In genomic region chr2:31271071-31271470, GRCm38 (mm10) we compare ENCODE assay signal across 13 mouse cellular contexts. TPM values are rescaled to one million over a fixed set of nuclear protein-coding genes. Genes with fewer than 3 reads are reported as not detected.
A peak's percentile ranks its signal among the peaks of the same experiment; 100 is the strongest.
DNase-seq lines count a peak whose midpoint lies in the region; TF ChIP-seq lines count a peak whose summit lies in the region.
"Had no signal": no experiment of that assay in that cellular context is flagged by ENCODE, and none has a peak within 500 bp of the region (broad histone marks: within the 10 kb centered on the region; RNA-seq: fewer than 3 reads in every experiment).

No protein-coding gene starts in this region.

- H3K4me3 ChIP-seq in layer of hippocampus, adult 2 months = no peak overlapping the region
- H3K4me3 ChIP-seq: heart, embryonic 10.5 days; midbrain, embryonic 12.5 days had no signal

- peak; percentile 58 for TF ChIP-seq CTCF in layer of hippocampus, adult 2 months (conservative IDR thresholded peaks at IDR 0.05)
- TF ChIP-seq CTCF in brain, embryonic 14.5 days (IDR thresholded peaks at IDR 0.05; ENCODE audit: borderline replicate concordance, extremely low read depth, insufficient read depth, insufficient read length) = peak; percentile 23; the same call in 1 of the 2 replicates

- no peak for TF ChIP-seq POLR2A in brain, embryonic 14.5 days (IDR thresholded peaks at IDR 0.05; ENCODE audit: borderline replicate concordance, extremely low read depth, insufficient read depth, insufficient read length, poor library complexity, severe bottlenecking)

- no peak for DNase-seq in layer of hippocampus, adult 2 months (ENCODE audit: low spot score in 2 of 2)
- DNase-seq in layer of hippocampus, adult 8-10 months (ENCODE audit: low spot score in 2 of 2) = no peak
- DNase-seq in 416B (ENCODE audit: low read depth) = peak; percentile 30
- DNase-seq in B cell, adult 2 months = peak; percentile 21 to 26
- no peak for DNase-seq in brain, embryonic 14.5 days (ENCODE audit: low read depth)
- no peak for DNase-seq in right cerebral cortex, adult 18-20 months
- DNase-seq in adrenal gland, postnatal 10 days = no peak
- DNase-seq: adrenal gland, postnatal 36 days; embryo, embryonic 11 days; lung, adult 18-20 months had no signal

- H3K27ac ChIP-seq in layer of hippocampus, adult 2 months = 0 out of 2 replicates have a peak overlapping the region, but pooled peaks have one; percentile 7
- H3K27ac ChIP-seq: heart, embryonic 10.5 days; midbrain, embryonic 12.5 days had no signal

RNA-seq across cellular contexts. Expression of gene Ncs1, which starts 25.4 kb away (rescaled TPM):
- 100 to 1,000 TPM; 285 to 294 TPM for total RNA-seq in layer of hippocampus, adult 2 months (2021)
- 100 to 1,000 TPM; 243 to 310 (median 283) TPM for total RNA-seq in layer of hippocampus, adult 8-10 months (2022)
- polyA plus RNA-seq in brain, embryonic 14.5 days (2012; rRNA removed) = 56.1 and 93.6 TPM in 2 replicates
- 1 to 10 TPM; 4.2 to 6.8 TPM for total RNA-seq in adrenal gland, postnatal 10 days (2021)

RNA-seq across cellular contexts. Expression of gene Hmcn2, which starts 43.1 kb away (rescaled TPM):
- total RNA-seq in layer of hippocampus, adult 2 months (2021) = under 1 TPM; 0.32 to 0.51 TPM
- total RNA-seq in layer of hippocampus, adult 8-10 months (2022) = under 1 TPM; 0.17 to 0.34 (median 0.23) TPM
- 0.44 and 0.96 TPM in 2 replicates for polyA plus RNA-seq in brain, embryonic 14.5 days (2012; rRNA removed)
- total RNA-seq in adrenal gland, postnatal 10 days (2021) = 1 to 10 TPM; 6.4 to 9.4 TPM
- polyA plus RNA-seq: hindbrain, embryonic 11.5 days had no signal

Comparison
In these comparisons a context has a peak if more than half of its experiments do, and no peak if none do; other contexts are left out.
1. DNase-seq: peak in 416B (single experiment) and B cell, adult 2 months (2 of 2); none in layer of hippocampus, adult 2 months (0 of 2), layer of hippocampus, adult 8-10 months (0 of 2), brain, embryonic 14.5 days (single experiment), right cerebral cortex, adult 18-20 months (single experiment) and adrenal gland, postnatal 10 days (single experiment).
2. RNA of gene Ncs1, which starts 25.4 kb away (total RNA-seq): 243 to 310 TPM in layer of hippocampus, adult 8-10 months and 285 to 294 TPM in layer of hippocampus, adult 2 months; 4.2 to 6.8 TPM in adrenal gland, postnatal 10 days; every median in the first group is over 10 times any median in the second.
3. RNA of gene Hmcn2, which starts 43.1 kb away (total RNA-seq): 6.4 to 9.4 TPM in adrenal gland, postnatal 10 days; 0.32 to 0.51 TPM in layer of hippocampus, adult 2 months and 0.17 to 0.34 TPM in layer of hippocampus, adult 8-10 months; every median in the first group is over 4 times any median in the second.